Mouse (Mus musculus) stomach, embryonic 16.5 days (tissue): ENCODE data around the gene Igsf8. TPM values are rescaled to one million over a fixed set of nuclear protein-coding genes. Genes with fewer than 3 reads are reported as not detected.
A peak's percentile ranks its signal among the peaks of the same experiment; 100 is the strongest.

ENCODE experiments used
- ATAC-seq: fragments of 200-750 bp; cut with Nextera tagmentation; 2 replicates; pipeline ENCODE4 v1.8.0; 2017; ENCODE audit warnings: moderate number of reproducible peaks, moderate TSS enrichment; ENCODE audit not compliant: insufficient read depth, low FRiP score
- H3K27ac ChIP-seq: fragments of 300-500 bp; sonication (generic); 2 replicates; pipeline ENCODE4 v1.5.1; 2014; ENCODE audit warnings: low read length
- H3K27me3 ChIP-seq: fragments of 300-500 bp; sonication (generic); 2 replicates; pipeline ENCODE4 v1.6.1; 2014; ENCODE audit warnings: low read length, control low read depth, mixed read lengths; ENCODE audit not compliant: control insufficient read depth, insufficient read depth
- H3K36me3 ChIP-seq: fragments of 300-500 bp; sonication (generic); 2 replicates; pipeline ENCODE4 v1.6.1; 2014; ENCODE audit warnings: low read length; ENCODE audit not compliant: control insufficient read depth, insufficient read depth
- H3K4me1 ChIP-seq: fragments of 300-500 bp; sonication (generic); 2 replicates; pipeline ENCODE4 v1.6.1; 2014; ENCODE audit warnings: low read length, control low read depth, mixed read lengths; ENCODE audit not compliant: control insufficient read depth, insufficient read depth
- H3K4me2 ChIP-seq: fragments of 300-500 bp; sonication (generic); 2 replicates; pipeline ENCODE4 v1.6.1; 2014; ENCODE audit warnings: low read depth, low read length, mixed read lengths
- H3K4me3 ChIP-seq: fragments of 300-500 bp; sonication (generic); replicated peaks from 2 replicates; pipeline ENCODE4 v1.5.1; 2014; ENCODE audit warnings: mild to moderate bottlenecking, low read length
- H3K9ac ChIP-seq: fragments of 300-500 bp; sonication (generic); 2 replicates; pipeline ENCODE4 v1.6.1; 2014; ENCODE audit warnings: low read length
- H3K9me3 ChIP-seq: fragments of 300-500 bp; sonication (generic); replicated peaks from 2 replicates; pipeline ENCODE4 v1.6.1; 2016; ENCODE audit warnings: low read length, control low read depth; ENCODE audit not compliant: control insufficient read depth
- WGBS: fragments of 180-500 bp; shearing (Covaris S2); extraction: QIAGEN DNeasy Blood & Tissue Kit; methylation state at CpG from one replicate; pipeline ENCODE4 v1.1.7; 2014; 5-methylcytosine and 5-hydroxymethylcytosine counted together
- polyA plus RNA-seq: library from polyadenylated mRNA; unstranded; fragments of >200 nt; fragmentation: Nextera tagmentation; extraction: Ambion mirVana; gene quantifications from 2 replicates; pipeline ENCODE4 v1.2.1, GENCODE M21; 2015

Gene Igsf8
- 27.8 and 35.0 TPM in 2 replicates for polyA plus RNA-seq

DNA sequence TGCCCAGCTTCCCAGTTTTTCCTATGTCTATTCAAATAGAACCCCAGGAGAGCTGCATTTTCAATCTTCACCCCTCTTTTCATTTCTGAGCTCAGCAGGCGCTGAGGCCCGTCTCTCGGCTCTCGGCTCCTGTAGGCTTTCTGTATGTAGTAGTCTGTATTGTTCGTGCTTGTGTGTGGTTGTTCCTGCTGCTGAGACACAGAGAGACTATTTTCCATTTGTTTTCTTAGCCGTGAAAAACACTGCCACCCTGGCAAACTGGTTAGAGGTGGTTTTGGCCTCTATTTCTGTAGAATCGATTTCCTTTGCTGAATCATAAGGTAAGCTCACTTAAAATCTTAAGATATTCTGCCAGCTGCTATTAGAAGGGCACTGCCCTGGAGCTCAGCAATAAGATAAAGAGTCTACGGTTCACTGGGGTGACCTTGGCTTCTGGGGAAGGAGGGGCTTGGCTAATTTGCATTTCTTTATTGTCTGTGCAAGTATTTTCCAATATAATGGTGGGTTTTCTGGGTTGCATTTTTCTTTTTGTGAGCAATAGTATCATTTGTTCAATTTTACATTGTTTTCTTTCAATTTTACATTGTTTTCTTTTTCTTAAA lies at the start of gene Igsf8:
Gene Igsf8 (plus strand): TSS at position 165 of the 602 bp plus-strand sequence.
- Histone ChIP-seq H3K9ac (no peak within 1 kb of the TSS), H3K4me3 (no peak within 1 kb of the TSS), H3K4me1 (no peaks in the 10 kb centered on the region), H3K9me3 (no peaks in the 10 kb centered on the region; the same call in 1 of the 2 replicates), H3K36me3 (no peaks in the 10 kb centered on the region), H3K27ac (no peak within 1 kb of the TSS), H3K27me3 (no peaks in the 10 kb centered on the region), H3K4me2 (no peak within 1 kb of the TSS)
- WGBS, result 63% methylated on average over 8 of the region's 8 CpGs
- no peak for ATAC-seq

DNA sequence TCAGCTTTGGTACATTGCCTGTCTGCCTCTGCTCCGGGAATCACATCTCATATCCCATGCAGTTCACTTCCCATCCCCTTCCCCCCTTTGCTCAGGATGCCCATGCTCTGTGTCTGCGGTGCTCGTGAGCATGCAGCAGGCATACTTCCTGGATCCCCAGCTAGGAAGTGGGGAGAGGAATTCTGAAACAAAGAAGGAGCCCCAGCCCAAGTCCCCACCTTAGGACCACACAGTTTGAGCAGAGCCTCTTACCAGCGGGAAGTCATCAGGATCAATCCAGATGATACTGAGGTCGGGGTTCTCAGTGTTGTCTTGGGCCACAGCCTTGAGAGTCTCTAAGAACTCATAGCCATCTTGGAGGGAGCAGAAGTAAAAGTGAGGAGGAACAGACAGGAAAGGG lies 48.7 kb upstream of the Igsf8 start:
- no peak for ATAC-seq

GRCm38 (mm10) chr1:172213771-172214170 lies 47.7 kb upstream of the Igsf8 start:
- Histone ChIP-seq H3K4me2 (no peak overlapping the region), H3K36me3 (no peaks in the 10 kb centered on the region), H3K27ac (no peak overlapping the region), H3K4me3 (no peak overlapping the region), H3K9ac (no peak overlapping the region), H3K4me1 (peaks cover 12% of the 10 kb centered on the region), H3K9me3 (no peaks in the 10 kb centered on the region), H3K27me3 (no peaks in the 10 kb centered on the region)
- WGBS, result 61% methylated on average over 4 of the region's 4 CpGs
- ATAC-seq, result no peak

More for the DNA sequence above, 48.7 kb upstream of the Igsf8 start:
- Histone ChIP-seq H3K4me2 (no peak overlapping the region), H3K27ac (0 out of 2 replicates have a peak overlapping the region, but pooled peaks have one; percentile 7), H3K27me3 (no peaks in the 10 kb centered on the region), H3K36me3 (no peaks in the 10 kb centered on the region), H3K4me1 (peaks cover 12% of the 10 kb centered on the region), H3K9ac (no peak overlapping the region), H3K9me3 (no peaks in the 10 kb centered on the region), H3K4me3 (no peak overlapping the region)
- 43% methylated on average over 5 of the region's 5 CpGs for whole genome bisulfite sequencing

DNA sequence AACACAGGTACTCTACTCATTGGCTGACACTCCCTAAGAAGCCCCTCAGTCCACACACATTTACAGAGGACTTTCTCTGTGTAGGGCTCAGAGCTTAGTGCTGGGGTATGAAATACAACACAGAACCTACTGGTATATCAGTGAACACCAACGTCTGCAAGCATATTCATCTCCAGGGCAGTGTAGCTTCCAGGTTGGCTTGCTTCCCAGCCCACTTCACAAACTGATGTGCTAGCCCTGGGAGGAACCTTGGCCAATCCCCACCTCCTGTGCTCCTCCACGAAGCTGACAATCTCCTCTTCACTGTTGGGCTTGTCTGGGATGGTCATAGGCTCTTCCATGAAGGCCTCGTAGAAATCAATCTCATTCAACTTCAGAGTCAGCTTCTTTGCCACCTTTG lies 46.7 kb upstream of the Igsf8 start:
- peak; percentile 15; the same call in 1 of the 2 replicates for ATAC-seq
- WGBS, result 47% methylated on average over 3 of the region's 3 CpGs
- no peak overlapping the region for H3K27ac ChIP-seq

GRCm38 (mm10) chr1:172217148-172217547 lies 44.3 kb upstream of the Igsf8 start:
- Histone ChIP-seq H3K9me3 (no peaks in the 10 kb centered on the region), H3K4me3 (peak overlapping the region; percentile 34), H3K9ac (peak overlapping the region; percentile 62), H3K4me2 (peak overlapping the region; percentile 40), H3K27me3 (no peaks in the 10 kb centered on the region), H3K27ac (peak overlapping the region; percentile 78; the same call in 1 of the 2 replicates), H3K4me1 (peaks cover 41% of the 10 kb centered on the region), H3K36me3 (no peaks in the 10 kb centered on the region)
- peak; percentile 47 for ATAC-seq
- 0% methylated on average over 5 of the region's 5 CpGs for whole genome bisulfite sequencing

More for the DNA sequence above, 46.7 kb upstream of the Igsf8 start:
- Histone ChIP-seq H3K4me3 (no peak overlapping the region), H3K4me2 (no peak overlapping the region), H3K4me1 (peaks cover 21% of the 10 kb centered on the region), H3K27me3 (no peaks in the 10 kb centered on the region), H3K9ac (no peak overlapping the region), H3K36me3 (no peaks in the 10 kb centered on the region), H3K9me3 (no peaks in the 10 kb centered on the region)

- no peak overlapping the region for H3K27ac ChIP-seq
- no peak overlapping the region for H3K4me2 ChIP-seq
- no peak for ATAC-seq
- H3K4me3 ChIP-seq, result no peak overlapping the region
- H3K36me3 ChIP-seq, result no peaks in the 10 kb centered on the region
- 54% methylated on average over 15 of the region's 15 CpGs for WGBS
- H3K27me3 ChIP-seq, result no peaks in the 10 kb centered on the region
- H3K9ac ChIP-seq, result no peak overlapping the region
- peaks cover 37% of the 10 kb centered on the region for H3K4me1 ChIP-seq
- H3K9me3 ChIP-seq, result no peaks in the 10 kb centered on the region
Measured at GRCm38 (mm10) chr1:172218164-172218910, 43.1 kb upstream of the Igsf8 start.

GRCm38 (mm10) chr1:172219451-172220406 lies 41.7 kb upstream of the Igsf8 start, which contains the start of gene Casq1:
Gene Casq1 (minus strand): TSS chr1:172219868.
- H3K27me3 ChIP-seq, result no peaks in the 10 kb centered on the region
- no peaks in the 10 kb centered on the region for H3K36me3 ChIP-seq
- H3K4me3 ChIP-seq, result no peak within 1 kb of the TSS
- no peak within 1 kb of the TSS for H3K4me2 ChIP-seq
- peak within 1 kb of the TSS; percentile 9; the same call in 1 of the 2 replicates for H3K9ac ChIP-seq
- peaks cover 36% of the 10 kb centered on the region for H3K4me1 ChIP-seq
- peak; percentile 16; the same call in 1 of the 2 replicates for ATAC-seq
- H3K27ac ChIP-seq, result peak within 1 kb of the TSS; percentile 76
- no peaks in the 10 kb centered on the region for H3K9me3 ChIP-seq
- 84% methylated on average over 19 of the region's 19 CpGs for WGBS

DNA sequence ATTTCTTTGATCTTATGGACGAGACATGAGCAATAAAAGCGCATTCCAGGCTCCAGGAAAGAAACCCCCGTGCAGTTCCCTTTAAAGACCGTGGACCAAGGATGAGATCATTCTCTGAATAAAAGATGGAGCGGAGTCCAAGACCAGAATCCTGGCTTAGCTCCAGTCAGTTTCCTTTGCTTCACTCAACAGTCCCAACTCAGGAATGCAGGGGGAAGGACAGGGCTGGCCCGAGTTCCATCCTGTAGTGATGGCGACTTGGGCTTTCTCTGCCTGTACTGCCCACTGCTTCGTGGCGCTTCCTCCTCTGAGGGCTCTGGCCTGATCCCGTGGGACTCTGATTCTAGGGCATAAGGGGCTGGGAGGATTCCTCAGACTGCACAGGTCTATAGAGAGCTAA lies 41.0 kb upstream of the Igsf8 start:
- WGBS, result 33% methylated on average over 10 of the region's 10 CpGs

More for the DNA sequence above, 41.0 kb upstream of the Igsf8 start:
- H3K9me3 ChIP-seq, result no peaks in the 10 kb centered on the region
- H3K27ac ChIP-seq, result peak overlapping the region; percentile 76
- no peaks in the 10 kb centered on the region for H3K36me3 ChIP-seq
- H3K4me1 ChIP-seq, result peaks cover 34% of the 10 kb centered on the region
- no peaks in the 10 kb centered on the region for H3K27me3 ChIP-seq
- ATAC-seq, result peak; percentile 69
- no peak overlapping the region for H3K4me3 ChIP-seq
- H3K9ac ChIP-seq, result peak overlapping the region; percentile 9; the same call in 1 of the 2 replicates
- H3K4me2 ChIP-seq, result no peak overlapping the region
